Mouse (Mus musculus): ENCODE data around the gene Dmp1. TPM values are rescaled to one million over a fixed set of nuclear protein-coding genes. Genes with fewer than 3 reads are reported as not detected.

The Dmp1 gene
- polyA plus RNA-seq, 1 experiment from 2014 or later = 0.72 TPM

Other genes starting within 250 kb of the Dmp1 start
- 22.0 and 24.0 TPM in 2 replicates for gene Hsd17b13, start 225.2 kb upstream of the Dmp1 start, polyA plus RNA-seq (2015; fragmentation: Nextera tagmentation; extraction: Ambion mirVana)
- gene Hsd17b11, start 180.7 kb upstream of the Dmp1 start, polyA plus RNA-seq (2015; fragmentation: Nextera tagmentation; extraction: Ambion mirVana) = 8.2 and 8.4 TPM in 2 replicates
- 61.7 and 63.6 TPM in 2 replicates for gene Nudt9, start 156.3 kb upstream of the Dmp1 start, polyA plus RNA-seq (2015; fragmentation: Nextera tagmentation; extraction: Ambion mirVana)
- not detected in 2 replicates for gene Gm17660, start 125.0 kb upstream of the Dmp1 start, polyA plus RNA-seq (2015; fragmentation: Nextera tagmentation; extraction: Ambion mirVana)
- 185 and 198 TPM in 2 replicates for gene Sparcl1, start 88.9 kb upstream of the Dmp1 start, polyA plus RNA-seq (2015; fragmentation: Nextera tagmentation; extraction: Ambion mirVana)
- not detected in 2 replicates for gene Dspp, start 31.9 kb upstream of the Dmp1 start, polyA plus RNA-seq (2015; fragmentation: Nextera tagmentation; extraction: Ambion mirVana)
- 0.13 TPM in 1 of 2 replicates, not detected in the other for gene Ibsp, start 96.6 kb downstream of the Dmp1 start, polyA plus RNA-seq (2015; fragmentation: Nextera tagmentation; extraction: Ambion mirVana)
- gene Mepe, start 122.7 kb downstream of the Dmp1 start, polyA plus RNA-seq (2015; fragmentation: Nextera tagmentation; extraction: Ambion mirVana) = not detected in 2 replicates
- gene Spp1, start 232.5 kb downstream of the Dmp1 start, polyA plus RNA-seq (2015; fragmentation: Nextera tagmentation; extraction: Ambion mirVana) = 78.0 and 101 TPM in 2 replicates

All from intestine, embryonic 15.5 days (tissue).